Comparison of ENCODE assay signal across 9 mouse cellular contexts in genomic region chr11:100826161-100826866, GRCm38 (mm10). TPM values are rescaled to one million over a fixed set of nuclear protein-coding genes. Genes with fewer than 3 reads are reported as not detected.
A peak's percentile ranks its signal among the peaks of the same experiment; 100 is the strongest.
DNase-seq lines count a peak whose midpoint lies in the region; TF ChIP-seq lines count a peak whose summit lies in the region.
"Had no signal": no experiment of that assay in that cellular context is flagged by ENCODE, and none has a peak within 500 bp of the region (broad histone marks: within the 10 kb centered on the region; RNA-seq: fewer than 3 reads in every experiment).

No protein-coding gene starts in this region.

- intact Hi-C loops in left cerebral cortex, postnatal 14 days (cut with DNase I), result no loop called here

- TF ChIP-seq CTCF in bone marrow macrophage, adult 2 months (IDR thresholded peaks at IDR 0.05; ENCODE audit: low read depth, low read length), result no peak

- H3K4me1 ChIP-seq in bone marrow macrophage, adult 2 months (ENCODE audit: control insufficient read depth, insufficient read depth, low read length), result peaks cover 56% of the 10 kb centered on the region

- H3K4me3 ChIP-seq in bone marrow macrophage, adult 2 months (ENCODE audit: insufficient read depth, low read length), result no peak overlapping the region
- H3K4me3 ChIP-seq: embryonic facial prominence, embryonic 15.5 days had no signal

- DNase-seq in layer of hippocampus, adult 9-11 months, result peak; percentile 79
- no peak for DNase-seq in layer of hippocampus, adult 8-10 months (ENCODE audit: low spot score in 2 of 2)
- peak; percentile 74 to 83 for DNase-seq in left cerebral cortex, postnatal 14 days (ENCODE audit: low spot score in 2 of 2)
- peak; percentile 23 for DNase-seq in right cerebral cortex, postnatal 25 days
- DNase-seq in adrenal gland, postnatal 4 days (ENCODE audit: low spot score in 2 of 2), result no peak
- DNase-seq in c-Kit-positive CD71-positive TER-119-positive erythroid progenitor cells, embryonic 14.5 days (ENCODE audit: low spot score), result no peak
- no peak for DNase-seq in cerebellum, adult 11 months

- no peak for TF ChIP-seq POLR2A in bone marrow macrophage, adult 2 months (IDR thresholded peaks at IDR 0.05; ENCODE audit: borderline replicate concordance, low read depth, low read length)

- peak overlapping the region; percentile 16; the same call in 1 of the 2 replicates for H3K27ac ChIP-seq in bone marrow macrophage, adult 2 months (ENCODE audit: insufficient read depth, low read depth, low read length)
- H3K27ac ChIP-seq: embryonic facial prominence, embryonic 15.5 days had no signal

RNA-seq across cellular contexts. Expression of gene Stat5b, which starts 24.2 kb away (rescaled TPM):
- 10 to 100 TPM; 13.3 to 18.4 (median 15.6) TPM for total RNA-seq in layer of hippocampus, adult 8-10 months (2022)
- polyA plus RNA-seq in bone marrow macrophage, adult 2 months (2012; ENCODE audit: insufficient read depth, insufficient read length, missing spikeins), result 30.8 and 30.9 TPM in 2 replicates
- total RNA-seq in left cerebral cortex, postnatal 14 days (2021), result 10 to 100 TPM; 14.6 to 19.9 TPM
- total RNA-seq in adrenal gland, postnatal 4 days (2021), result 10 to 100 TPM; 68.2 to 68.7 TPM

RNA-seq across cellular contexts. Expression of gene Stat5a, which starts 32.8 kb away (rescaled TPM):
- total RNA-seq in layer of hippocampus, adult 8-10 months (2022), result 1 to 10 TPM; 2.5 to 3.8 (median 2.8) TPM
- 16.3 and 20.7 TPM in 2 replicates for polyA plus RNA-seq in bone marrow macrophage, adult 2 months (2012; ENCODE audit: insufficient read depth, insufficient read length, missing spikeins)
- total RNA-seq in left cerebral cortex, postnatal 14 days (2021), result 1 to 10 TPM; 2.5 to 2.6 TPM
- total RNA-seq in adrenal gland, postnatal 4 days (2021), result 10 to 100 TPM; 34.1 to 42.1 TPM

RNA-seq across cellular contexts. Expression of gene Ghdc, which starts 55.6 kb away (rescaled TPM):
- total RNA-seq in layer of hippocampus, adult 8-10 months (2022), result 1 to 10 TPM; 6.2 to 7.7 (median 6.9) TPM
- 12.0 and 15.6 TPM in 2 replicates for polyA plus RNA-seq in bone marrow macrophage, adult 2 months (2012; ENCODE audit: insufficient read depth, insufficient read length, missing spikeins)
- total RNA-seq in left cerebral cortex, postnatal 14 days (2021), result 1 to 10 TPM; 5.3 to 6.5 TPM
- total RNA-seq in adrenal gland, postnatal 4 days (2021), result 10 to 100 TPM; 15.4 to 15.5 TPM

Comparison
In these comparisons a context has a peak if more than half of its experiments do, and no peak if none do; other contexts are left out.
1. DNase-seq: peak in layer of hippocampus, adult 9-11 months (single experiment), left cerebral cortex, postnatal 14 days (2 of 2) and right cerebral cortex, postnatal 25 days (single experiment); none in layer of hippocampus, adult 8-10 months (0 of 2), adrenal gland, postnatal 4 days (0 of 2), c-Kit-positive CD71-positive TER-119-positive erythroid progenitor cells, embryonic 14.5 days (single experiment) and cerebellum, adult 11 months (single experiment).
2. RNA of gene Stat5a, which starts 32.8 kb away (total RNA-seq): 34.1 to 42.1 TPM in adrenal gland, postnatal 4 days; 2.5 to 3.8 TPM in layer of hippocampus, adult 8-10 months and 2.5 to 2.6 TPM in left cerebral cortex, postnatal 14 days; every median in the first group is over 4 times any median in the second.